Mouse (Mus musculus): ENCODE results near the gene Yeats4. TPM values are rescaled to one million over a fixed set of nuclear protein-coding genes. Genes with fewer than 3 reads are reported as not detected.

The Yeats4 gene
- polyA plus RNA-seq, 1 experiment from 2014 or later = 66.4 TPM

- ATAC-seq (replicated peaks; ENCODE audit: insufficient number of reproducible peaks, low FRiP score, low TSS enrichment) = no peak
- H3K4me3 ChIP-seq (ENCODE audit: low read depth, low read length) = no peak overlapping the region
- H3K4me2 ChIP-seq = no peak overlapping the region
- H3K27me3 ChIP-seq (ENCODE audit: control insufficient read depth, insufficient read depth, low read length) = no peaks in the 10 kb centered on the region
- no peaks in the 10 kb centered on the region for H3K36me3 ChIP-seq (ENCODE audit: control insufficient read depth, insufficient read depth, low read length)
- peaks cover 20% of the 10 kb centered on the region for H3K4me1 ChIP-seq (ENCODE audit: control insufficient read depth, insufficient read depth, low read length)
- WGBS (ENCODE audit: insufficient replicate concordance) = 88% methylated on average over 1 of the region's 1 CpGs
- H3K9me3 ChIP-seq (replicated peaks; ENCODE audit: control insufficient read depth, low read length) = no peaks in the 10 kb centered on the region
- H3K27ac ChIP-seq (ENCODE audit: low read depth, low read length) = no peak overlapping the region
- no peak overlapping the region for H3K9ac ChIP-seq (ENCODE audit: low read depth, low read length)
Observed at GRCm38 (mm10) chr10:117173111-117173510, 51.2 kb downstream of the Yeats4 start.

GRCm38 (mm10) chr10:117172069-117172468 is 52.2 kb downstream of the Yeats4 start:
- no peak for ATAC-seq (replicated peaks; ENCODE audit: insufficient number of reproducible peaks, low FRiP score, low TSS enrichment)
- 21% methylated on average over 3 of the region's 3 CpGs for WGBS (ENCODE audit: insufficient replicate concordance)
- Histone ChIP-seq H3K9me3 (replicated peaks; ENCODE audit: control insufficient read depth, low read length) (no peaks in the 10 kb centered on the region), H3K36me3 (ENCODE audit: control insufficient read depth, insufficient read depth, low read length) (no peaks in the 10 kb centered on the region), H3K27ac (ENCODE audit: low read depth, low read length) (no peak overlapping the region), H3K4me2 (no peak overlapping the region), H3K4me1 (ENCODE audit: control insufficient read depth, insufficient read depth, low read length) (peaks cover 20% of the 10 kb centered on the region), H3K9ac (ENCODE audit: low read depth, low read length) (no peak overlapping the region), H3K4me3 (ENCODE audit: low read depth, low read length) (no peak overlapping the region), H3K27me3 (ENCODE audit: control insufficient read depth, insufficient read depth, low read length) (no peaks in the 10 kb centered on the region)

GRCm38 (mm10) chr10:117166785-117167425 is 57.4 kb downstream of the Yeats4 start:
- Histone ChIP-seq H3K9me3 (replicated peaks; ENCODE audit: control insufficient read depth, low read length) (no peaks in the 10 kb centered on the region), H3K27me3 (ENCODE audit: control insufficient read depth, insufficient read depth, low read length) (no peaks in the 10 kb centered on the region), H3K4me2 (peak overlapping the region; percentile 27), H3K4me3 (ENCODE audit: low read depth, low read length) (no peak overlapping the region), H3K4me1 (ENCODE audit: control insufficient read depth, insufficient read depth, low read length) (peaks cover 8% of the 10 kb centered on the region), H3K36me3 (ENCODE audit: control insufficient read depth, insufficient read depth, low read length) (no peaks in the 10 kb centered on the region), H3K27ac (ENCODE audit: low read depth, low read length) (peak overlapping the region; percentile 29; the same call in 1 of the 2 replicates), H3K9ac (ENCODE audit: low read depth, low read length) (no peak overlapping the region)
- 80% methylated on average over 11 of the region's 11 CpGs for WGBS (ENCODE audit: insufficient replicate concordance)
- ATAC-seq (replicated peaks; ENCODE audit: insufficient number of reproducible peaks, low FRiP score, low TSS enrichment) = peak; percentile 39; the same call in 1 of the 2 replicates

Other genes starting within 250 kb of the Yeats4 start
- gene Best3, start 238.2 kb downstream of the Yeats4 start, polyA plus RNA-seq (2014; fragmentation: Nextera tagmentation; extraction: Ambion mirVana) = 0.14 and 0.18 TPM in 2 replicates
- gene Lrrc10, start 179.2 kb downstream of the Yeats4 start, polyA plus RNA-seq (2014; fragmentation: Nextera tagmentation; extraction: Ambion mirVana) = 49.7 and 54.6 TPM in 2 replicates
- 211 and 221 TPM in 2 replicates for gene Cct2, start 160.7 kb downstream of the Yeats4 start, polyA plus RNA-seq (2014; fragmentation: Nextera tagmentation; extraction: Ambion mirVana)
- gene Frs2, start 76.0 kb downstream of the Yeats4 start, polyA plus RNA-seq (2014; fragmentation: Nextera tagmentation; extraction: Ambion mirVana) = 27.1 and 30.4 TPM in 2 replicates
- gene 9530003J23Rik, start 14.2 kb upstream of the Yeats4 start, polyA plus RNA-seq (2014; fragmentation: Nextera tagmentation; extraction: Ambion mirVana) = not detected in 2 replicates
- 65.0 and 75.3 TPM in 2 replicates for gene Lyz2, start 57.8 kb upstream of the Yeats4 start, polyA plus RNA-seq (2014; fragmentation: Nextera tagmentation; extraction: Ambion mirVana)
- 7.2 and 13.3 TPM in 2 replicates for gene Lyz1, start 68.4 kb upstream of the Yeats4 start, polyA plus RNA-seq (2014; fragmentation: Nextera tagmentation; extraction: Ambion mirVana)
- gene Cpsf6, start 155.5 kb upstream of the Yeats4 start, polyA plus RNA-seq (2014; fragmentation: Nextera tagmentation; extraction: Ambion mirVana) = 97.9 and 117 TPM in 2 replicates

All from heart, embryonic 11.5 days (tissue).